Comparison of ENCODE assay signal across 28 mouse cellular contexts in genomic region chr1:93835211-93835610, GRCm38 (mm10). TPM values are rescaled to one million over a fixed set of nuclear protein-coding genes. Genes with fewer than 3 reads are reported as not detected.
DNase-seq lines count a peak whose midpoint lies in the region; ATAC-seq and TF ChIP-seq lines count a peak whose summit lies in the region.
"Had no signal": no experiment of that assay in that cellular context is flagged by ENCODE, and none has a peak within 500 bp of the region (broad histone marks: within the 10 kb centered on the region; RNA-seq: fewer than 3 reads in every experiment).

No protein-coding gene starts in this region.

- WGBS in kidney, postnatal 0 days: 89% methylated on average over 4 of the region's 4 CpGs
- 89% methylated on average over 4 of the region's 4 CpGs for WGBS in limb, embryonic 13.5 days

- peaks cover 9% of the 10 kb centered on the region; the same call in 1 of the 2 replicates for H3K36me3 ChIP-seq in kidney, postnatal 0 days (ENCODE audit: insufficient read depth, low read length)
- H3K36me3 ChIP-seq in MEL (ENCODE audit: control insufficient read depth in 1 of 2, insufficient read depth in 2 of 2, low read length in 2 of 2): peaks cover 0 to 3% of the 10 kb centered on the region in 2 experiments; a peak in 1 of 4 replicates
- peaks cover 27% of the 10 kb centered on the region for H3K36me3 ChIP-seq in limb, embryonic 13.5 days

- H3K4me3 ChIP-seq in kidney, postnatal 0 days (replicated peaks; ENCODE audit: low read depth, low read length): no peak overlapping the region
- no peak overlapping the region for H3K4me3 ChIP-seq in MEL (ENCODE audit: control insufficient read depth in 1 of 2, insufficient read depth in 1 of 2, low read depth in 2 of 2, low read length in 2 of 2)
- H3K4me3 ChIP-seq in limb, embryonic 13.5 days: no peak overlapping the region
- H3K4me3 ChIP-seq: embryonic facial prominence, embryonic 12.5 days; forebrain, embryonic 13.5 days; layer of hippocampus, adult 2 months; liver, embryonic 13.5 days; midbrain, embryonic 12.5 days had no signal

- no peaks in the 10 kb centered on the region for H3K9me3 ChIP-seq in kidney, postnatal 0 days (replicated peaks; ENCODE audit: low read length)
- H3K9me3 ChIP-seq in MEL (replicated peaks; ENCODE audit: insufficient read depth, low read length): no peaks in the 10 kb centered on the region
- H3K9me3 ChIP-seq in limb, embryonic 13.5 days: no peaks in the 10 kb centered on the region
- H3K9me3 ChIP-seq: embryonic facial prominence, embryonic 12.5 days; forebrain, embryonic 13.5 days; liver, embryonic 13.5 days; midbrain, embryonic 12.5 days had no signal

- DNase-seq in cerebellum, adult 11 months: peak; percentile 5
- no peak for DNase-seq in cerebellum, adult 9-11 months
- DNase-seq in kidney, postnatal 0 days (ENCODE audit: low spot score): no peak
- DNase-seq in kidney, adult 18-20 months: no peak
- peak; percentile 3 for DNase-seq in MEL (ENCODE audit: low read depth, low spot score)
- DNase-seq in left cerebral cortex, postnatal 14 days (ENCODE audit: low spot score in 2 of 2): no peak
- DNase-seq: adrenal gland, postnatal 25 days; cerebellum, postnatal 10 days; gastrocnemius, postnatal 36 days; kidney, adult 11 months; liver, embryonic 13.5 days; lung, adult 2 months had no signal

- no peak for TF ChIP-seq CTCF in kidney, postnatal 0 days (IDR thresholded peaks at IDR 0.05; ENCODE audit: low read depth)
- TF ChIP-seq CTCF in MEL (IDR thresholded peaks at IDR 0.05 in 2 of 3, conservative IDR thresholded peaks at IDR 0.05 in 1 of 3; ENCODE audit: control insufficient read depth in 1 of 3, insufficient read depth in 1 of 3, low read depth in 2 of 3, low read length in 3 of 3, poor library complexity in 1 of 3, severe bottlenecking in 1 of 3): no peak

- no peak overlapping the region for H3K4me2 ChIP-seq in kidney, postnatal 0 days (ENCODE audit: low read length)
- no peak overlapping the region for H3K4me2 ChIP-seq in limb, embryonic 13.5 days (replicated peaks)
- H3K4me2 ChIP-seq: embryonic facial prominence, embryonic 12.5 days; forebrain, embryonic 13.5 days; liver, embryonic 13.5 days; midbrain, embryonic 12.5 days had no signal

- H3K27ac ChIP-seq in kidney, postnatal 0 days: no peak overlapping the region
- no peak overlapping the region for H3K27ac ChIP-seq in MEL (ENCODE audit: control insufficient read depth, low read depth, low read length)
- H3K27ac ChIP-seq in limb, embryonic 13.5 days: no peak overlapping the region
- H3K27ac ChIP-seq: embryonic facial prominence, embryonic 12.5 days; forebrain, embryonic 13.5 days; layer of hippocampus, adult 2 months; liver, embryonic 13.5 days; midbrain, embryonic 12.5 days; stomach, postnatal 0 days had no signal

- H3K4me1 ChIP-seq in kidney, postnatal 0 days (replicated peaks; ENCODE audit: insufficient read depth, low read length): no peaks in the 10 kb centered on the region
- peaks cover 0 to 4% of the 10 kb centered on the region in 2 experiments; a peak in 1 of 4 replicates for H3K4me1 ChIP-seq in MEL (ENCODE audit: control insufficient read depth in 1 of 2, insufficient read depth in 2 of 2, low read length in 2 of 2)
- no peaks in the 10 kb centered on the region for H3K4me1 ChIP-seq in limb, embryonic 13.5 days
- H3K4me1 ChIP-seq: embryonic facial prominence, embryonic 12.5 days; forebrain, embryonic 13.5 days; liver, embryonic 13.5 days; midbrain, embryonic 12.5 days had no signal

- no peak overlapping the region for H3K9ac ChIP-seq in kidney, postnatal 0 days (ENCODE audit: low read depth, low read length)
- no peak overlapping the region for H3K9ac ChIP-seq in MEL (ENCODE audit: control insufficient read depth, low read depth, low read length, poor library complexity, severe bottlenecking)
- H3K9ac ChIP-seq in limb, embryonic 13.5 days: no peak overlapping the region
- H3K9ac ChIP-seq: embryonic facial prominence, embryonic 12.5 days; forebrain, embryonic 13.5 days; liver, embryonic 13.5 days; midbrain, embryonic 12.5 days had no signal

- 0 out of 2 replicates have a peak, but pooled peaks have one; percentile 31 for ATAC-seq in kidney, postnatal 0 days (replicated peaks; ENCODE audit: low FRiP score, low read depth)
- ATAC-seq in limb, embryonic 13.5 days (ENCODE audit: low FRiP score, low read depth): peak; percentile 28; the same call in 1 of the 2 replicates
- ATAC-seq: forebrain, embryonic 13.5 days had no signal

- intact Hi-C loops in left cerebral cortex, postnatal 14 days (cut with DNase I): loop anchor here (10.0 kb wide), 1 partner anchor 240 kb away; no protein-coding TSS in a partner anchor

- no peaks in the 10 kb centered on the region for H3K79me2 ChIP-seq in MEL (ENCODE audit: control insufficient read depth, insufficient read depth, low read length, poor library complexity)

- no peak for TF ChIP-seq RAD21 in MEL (IDR thresholded peaks at IDR 0.05; ENCODE audit: low read depth, low read length)

- no peak for TF ChIP-seq EP300 in MEL (IDR thresholded peaks at IDR 0.05; ENCODE audit: low read depth in 1 of 2, low read length in 2 of 2)

- no peak for TF ChIP-seq POLR2A in MEL (IDR thresholded peaks at IDR 0.05; ENCODE audit: control insufficient read depth in 1 of 2, insufficient read depth in 1 of 2, low read depth in 1 of 2, low read length in 2 of 2, poor library complexity in 1 of 2)

- H3K27me3 ChIP-seq in kidney, postnatal 0 days (ENCODE audit: insufficient read depth, low read length): no peaks in the 10 kb centered on the region
- no peaks in the 10 kb centered on the region for H3K27me3 ChIP-seq in MEL (ENCODE audit: control insufficient read depth in 1 of 2, insufficient read depth in 2 of 2, low read length in 2 of 2)
- H3K27me3 ChIP-seq in limb, embryonic 13.5 days: no peaks in the 10 kb centered on the region
- H3K27me3 ChIP-seq: embryonic facial prominence, embryonic 12.5 days; forebrain, embryonic 13.5 days; liver, embryonic 13.5 days; midbrain, embryonic 12.5 days had no signal

TF ChIP-seq in MEL, 35 proteins besides CTCF, POLR2A, EP300 and RAD21:
- TF ChIP-seq ZKSCAN1 (IDR thresholded peaks at IDR 0.05; ENCODE audit: low read depth, low read length) (no peak), MAX (IDR thresholded peaks at IDR 0.05; ENCODE audit: low read length) (no peak), MXI1 (IDR thresholded peaks at IDR 0.05; ENCODE audit: low read depth, low read length) (no peak), USF2 (IDR thresholded peaks at IDR 0.05; ENCODE audit: borderline replicate concordance in 1 of 2, insufficient read depth in 1 of 2, low read depth in 1 of 2, low read length in 2 of 2) (no peak), ETS1 (IDR thresholded peaks at IDR 0.05; ENCODE audit: low read depth, low read length) (no peak)

RNA-seq across cellular contexts. Expression of gene D2hgdh, which starts 10.5 kb away (rescaled TPM):
- polyA plus RNA-seq in kidney, postnatal 0 days (2015; fragmentation: Nextera tagmentation; extraction: Ambion mirVana): 12.7 and 13.3 TPM in 2 replicates
- total RNA-seq in MEL (2012; rRNA removed): 14.4 TPM in 2 replicates
- polyA plus RNA-seq in MEL (2012; ENCODE audit: insufficient read depth in 1 of 2, insufficient read length in 2 of 2, low read depth in 1 of 2, low replicate concordance in 2 of 2, missing spikeins in 1 of 2): 10 to 100 TPM in 1 of 2 experiments, not detected in 1; 19.2 TPM
- 17.3 and 18.4 TPM in 2 replicates for polyA plus RNA-seq in limb, embryonic 13.5 days (2015; fragmentation: Nextera tagmentation; extraction: Ambion mirVana)
- total RNA-seq in left cerebral cortex, postnatal 14 days (2021): 10 to 100 TPM in 1 of 2 experiments, 1 to 10 TPM in 1; 10.0 to 11.8 TPM

RNA-seq across cellular contexts. Expression of gene Gal3st2, which starts 25.9 kb away (rescaled TPM):
- 0.13 and 0.19 TPM in 2 replicates for polyA plus RNA-seq in kidney, postnatal 0 days (2015; fragmentation: Nextera tagmentation; extraction: Ambion mirVana)
- not detected in 2 replicates for total RNA-seq in MEL (2012; rRNA removed)
- polyA plus RNA-seq in MEL (2012; ENCODE audit: insufficient read depth in 1 of 2, insufficient read length in 2 of 2, low read depth in 1 of 2, low replicate concordance in 2 of 2, missing spikeins in 1 of 2): not detected
- 0.17 TPM in 1 of 2 replicates, not detected in the other for polyA plus RNA-seq in limb, embryonic 13.5 days (2015; fragmentation: Nextera tagmentation; extraction: Ambion mirVana)
- total RNA-seq in left cerebral cortex, postnatal 14 days (2021): under 1 TPM in 1 of 2 experiments, not detected in 1; 0.15 TPM
- total RNA-seq: adrenal gland, postnatal 25 days; gastrocnemius, adult 18-20 months; gastrocnemius, postnatal 36 days; hematopoietic stem cell, adult 5-6 weeks; layer of hippocampus, postnatal 25 days; megakaryocyte, adult 5-6 weeks; monocyte, adult 5-6 weeks; neutrophil, adult 5-6 weeks had no signal
- polyA plus RNA-seq: brain, embryonic 14.5 days; cortical plate, adult 2 months; forebrain, embryonic 13.5 days; heart, postnatal 0 days; kidney, embryonic 16.5 days; liver, embryonic 13.5 days; midbrain, embryonic 12.5 days had no signal

RNA-seq across cellular contexts. Expression of gene Ing5, which starts 31.4 kb away (rescaled TPM):
- polyA plus RNA-seq in kidney, postnatal 0 days (2015; fragmentation: Nextera tagmentation; extraction: Ambion mirVana): 9.6 and 11.4 TPM in 2 replicates
- total RNA-seq in MEL (2012; rRNA removed): 23.1 and 27.6 TPM in 2 replicates
- 10 to 100 TPM in 1 of 2 experiments, not detected in 1; 29.2 TPM for polyA plus RNA-seq in MEL (2012; ENCODE audit: insufficient read depth in 1 of 2, insufficient read length in 2 of 2, low read depth in 1 of 2, low replicate concordance in 2 of 2, missing spikeins in 1 of 2)
- 15.1 and 15.6 TPM in 2 replicates for polyA plus RNA-seq in limb, embryonic 13.5 days (2015; fragmentation: Nextera tagmentation; extraction: Ambion mirVana)
- total RNA-seq in left cerebral cortex, postnatal 14 days (2021): 1 to 10 TPM; 7.3 to 9.1 TPM

RNA-seq across cellular contexts. Expression of gene Dtymk, which starts 33.5 kb away (rescaled TPM):
- polyA plus RNA-seq in kidney, postnatal 0 days (2015; fragmentation: Nextera tagmentation; extraction: Ambion mirVana): 179 and 191 TPM in 2 replicates
- 402 and 454 TPM in 2 replicates for total RNA-seq in MEL (2012; rRNA removed)
- polyA plus RNA-seq in MEL (2012; ENCODE audit: insufficient read depth in 1 of 2, insufficient read length in 2 of 2, low read depth in 1 of 2, low replicate concordance in 2 of 2, missing spikeins in 1 of 2): 100 to 1,000 TPM; 193 to 391 TPM
- polyA plus RNA-seq in limb, embryonic 13.5 days (2015; fragmentation: Nextera tagmentation; extraction: Ambion mirVana): 251 and 255 TPM in 2 replicates
- total RNA-seq in left cerebral cortex, postnatal 14 days (2021): 10 to 100 TPM; 58.6 to 61.5 TPM

Comparison
In these comparisons a context has a peak if more than half of its experiments do, and no peak if none do; other contexts are left out.
1. DNase-seq: peak in cerebellum, adult 11 months (single experiment) and MEL (single experiment); none in cerebellum, adult 9-11 months (single experiment), kidney, postnatal 0 days (single experiment), kidney, adult 18-20 months (single experiment) and left cerebral cortex, postnatal 14 days (0 of 2).